ENCODE assay signal across 8 mouse cellular contexts in genomic region chr6:17583982-17584381, GRCm38 (mm10). TPM values are rescaled to one million over a fixed set of nuclear protein-coding genes. Genes with fewer than 3 reads are reported as not detected.
DNase-seq lines count a peak whose midpoint lies in the region; ATAC-seq lines count a peak whose summit lies in the region.

No protein-coding gene starts in this region.

- ATAC-seq in intestine, embryonic 14.5 days (replicated peaks; ENCODE audit: low FRiP score, low TSS enrichment, low read depth) = peak; percentile 79

- H3K4me2 ChIP-seq in intestine, embryonic 14.5 days (ENCODE audit: low read length) = peak overlapping the region; percentile 55

- intact Hi-C loops in left cerebral cortex, postnatal 14 days (cut with DNase I) = no loop called here

- DNase-seq in brain, adult 2 months (ENCODE audit: low read depth, low spot score) = peak; percentile 81
- DNase-seq in embryo, embryonic 11.5 days (ENCODE audit: low read depth, low spot score) = peak; percentile 60
- DNase-seq in gastrocnemius, postnatal 4 days (ENCODE audit: low spot score in 2 of 2) = peak; percentile 55 to 82
- peak; percentile 76 for DNase-seq in intestine, embryonic 14.5 days (ENCODE audit: low spot score)
- DNase-seq in left cerebral cortex, postnatal 14 days (ENCODE audit: low spot score in 2 of 2) = peak; percentile 22 to 51
- peak; percentile 53 for DNase-seq in right cerebral cortex, postnatal 14 days
- DNase-seq in T-cell, adult 2 months (ENCODE audit: low spot score) = no peak

- H3K9ac ChIP-seq in intestine, embryonic 14.5 days (ENCODE audit: low read length) = peak overlapping the region; percentile 25; the same call in 1 of the 2 replicates

- WGBS in intestine, embryonic 14.5 days = 22% methylated on average over 13 of the region's 13 CpGs

- no peaks in the 10 kb centered on the region for H3K4me1 ChIP-seq in intestine, embryonic 14.5 days (replicated peaks; ENCODE audit: control insufficient read depth, insufficient read depth, low read length)
- H3K4me1 ChIP-seq in megakaryocyte, embryonic 14.5 days = peaks cover 6% of the 10 kb centered on the region

- H3K36me3 ChIP-seq in intestine, embryonic 14.5 days (ENCODE audit: control insufficient read depth, insufficient read depth, low read length) = no peaks in the 10 kb centered on the region
- H3K36me3 ChIP-seq in megakaryocyte, embryonic 14.5 days (replicated peaks; ENCODE audit: low read length) = no peaks in the 10 kb centered on the region

- H3K9me3 ChIP-seq in intestine, embryonic 14.5 days (ENCODE audit: control insufficient read depth, low read length) = no peaks in the 10 kb centered on the region
- H3K9me3 ChIP-seq in megakaryocyte, embryonic 14.5 days = no peaks in the 10 kb centered on the region

- H3K27me3 ChIP-seq in intestine, embryonic 14.5 days (replicated peaks; ENCODE audit: control insufficient read depth, insufficient read depth, low read length) = no peaks in the 10 kb centered on the region
- peaks cover 3% of the 10 kb centered on the region for H3K27me3 ChIP-seq in megakaryocyte, embryonic 14.5 days (replicated peaks)

- H3K27ac ChIP-seq in intestine, embryonic 14.5 days (ENCODE audit: low read depth) = no peak overlapping the region

- H3K4me3 ChIP-seq in intestine, embryonic 14.5 days (ENCODE audit: low read depth, low read length) = peak overlapping the region; percentile 35
- peak overlapping the region; percentile 84 for H3K4me3 ChIP-seq in megakaryocyte, embryonic 14.5 days (replicated peaks)

RNA-seq across cellular contexts. Expression of gene Capza2, which starts 52.1 kb away (rescaled TPM):
- total RNA-seq in gastrocnemius, postnatal 4 days (2021) = 100 to 1,000 TPM; 183 to 208 TPM
- 225 and 245 TPM in 2 replicates for polyA plus RNA-seq in intestine, embryonic 14.5 days (2014; fragmentation: Nextera tagmentation; extraction: Ambion mirVana)
- 100 to 1,000 TPM; 251 to 260 TPM for total RNA-seq in left cerebral cortex, postnatal 14 days (2021)
- polyA plus RNA-seq in megakaryocyte, embryonic 14.5 days (2012; ENCODE audit: insufficient read depth, low replicate concordance) = 12.1 TPM in 1 of 2 replicates, not detected in the other
